Mouse (Mus musculus) cerebellum, adult (tissue): ENCODE data around the gene Trim14.

Experiments used
- ATAC-seq: cut with Nextera tagmentation; 2 replicates; pipeline ENCODE4 v1.9.2; 2017; ENCODE audit warnings: mild to moderate bottlenecking, moderate library complexity, mixed read lengths; ENCODE audit not compliant: insufficient number of reproducible peaks, low FRiP score, low TSS enrichment

The Trim14 gene

DNA sequence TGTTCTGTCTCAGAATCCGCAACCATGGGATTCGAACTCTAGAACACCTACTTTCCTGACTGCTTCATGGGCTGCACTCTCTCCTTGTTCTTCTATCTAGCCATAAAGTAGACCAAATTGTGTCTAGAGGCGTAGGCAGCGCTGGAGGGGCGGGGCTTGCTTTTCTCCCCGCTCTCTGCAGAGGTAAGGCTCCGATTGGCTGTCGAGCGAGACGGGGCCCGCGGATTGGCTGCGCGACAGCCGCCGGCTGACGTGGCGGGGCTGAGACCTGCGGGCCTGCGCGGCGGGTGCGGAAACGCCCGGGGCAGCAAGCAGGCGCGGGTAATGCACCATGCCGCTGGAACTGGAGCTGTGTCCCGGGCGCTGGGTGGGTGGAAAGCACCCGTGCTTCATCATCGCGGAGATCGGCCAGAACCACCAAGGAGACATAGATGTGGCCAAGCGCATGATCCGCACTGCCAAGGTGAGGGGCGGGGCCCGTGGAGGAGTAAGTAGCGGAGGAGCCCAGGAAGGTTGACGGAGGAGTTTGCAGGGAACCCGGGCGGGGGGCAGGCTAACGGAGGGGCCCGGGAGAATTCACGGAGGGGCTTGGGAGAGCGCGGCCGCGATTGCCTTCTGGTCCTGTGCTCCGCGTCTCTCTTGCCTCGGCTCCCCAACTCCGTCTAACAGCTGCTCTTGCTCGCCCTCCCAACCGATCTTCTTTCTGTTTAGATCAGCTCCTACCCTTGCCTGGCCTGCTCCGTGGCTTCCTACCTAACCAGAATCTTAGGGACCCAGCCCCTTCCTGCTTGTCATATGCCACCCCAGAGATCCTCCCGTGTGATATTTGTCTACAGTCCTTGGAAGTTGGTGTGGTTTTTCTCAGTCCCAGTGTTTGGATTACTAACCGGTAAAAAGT, 46.7 kb downstream of the Trim14 start, which contains the start of gene Nans:
Gene Nans (plus strand): TSS at position 221 of the 898 bp plus-strand sequence.
- peak; percentile 97 for ATAC-seq

DNA sequence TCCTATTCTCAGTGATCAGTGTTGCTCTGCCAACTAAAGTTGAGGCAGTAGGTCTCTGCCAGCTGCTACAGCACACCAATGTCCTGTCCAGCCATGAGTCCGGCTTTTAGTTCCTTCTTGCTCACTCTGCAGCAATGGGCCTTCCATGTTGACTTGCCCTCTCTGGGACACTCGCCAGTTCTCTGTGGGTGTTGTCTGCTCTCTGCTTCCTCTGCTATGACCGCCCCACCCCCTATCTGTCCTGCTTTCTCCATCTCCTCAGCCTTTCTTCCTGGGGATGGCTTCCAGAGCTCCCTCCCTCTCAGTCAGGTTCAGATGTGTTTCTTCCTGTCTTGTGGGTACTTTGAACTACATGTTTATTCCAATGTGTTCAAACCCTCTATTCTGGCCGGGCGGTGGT, 48.6 kb downstream of the Trim14 start:
- ATAC-seq = no peak

DNA sequence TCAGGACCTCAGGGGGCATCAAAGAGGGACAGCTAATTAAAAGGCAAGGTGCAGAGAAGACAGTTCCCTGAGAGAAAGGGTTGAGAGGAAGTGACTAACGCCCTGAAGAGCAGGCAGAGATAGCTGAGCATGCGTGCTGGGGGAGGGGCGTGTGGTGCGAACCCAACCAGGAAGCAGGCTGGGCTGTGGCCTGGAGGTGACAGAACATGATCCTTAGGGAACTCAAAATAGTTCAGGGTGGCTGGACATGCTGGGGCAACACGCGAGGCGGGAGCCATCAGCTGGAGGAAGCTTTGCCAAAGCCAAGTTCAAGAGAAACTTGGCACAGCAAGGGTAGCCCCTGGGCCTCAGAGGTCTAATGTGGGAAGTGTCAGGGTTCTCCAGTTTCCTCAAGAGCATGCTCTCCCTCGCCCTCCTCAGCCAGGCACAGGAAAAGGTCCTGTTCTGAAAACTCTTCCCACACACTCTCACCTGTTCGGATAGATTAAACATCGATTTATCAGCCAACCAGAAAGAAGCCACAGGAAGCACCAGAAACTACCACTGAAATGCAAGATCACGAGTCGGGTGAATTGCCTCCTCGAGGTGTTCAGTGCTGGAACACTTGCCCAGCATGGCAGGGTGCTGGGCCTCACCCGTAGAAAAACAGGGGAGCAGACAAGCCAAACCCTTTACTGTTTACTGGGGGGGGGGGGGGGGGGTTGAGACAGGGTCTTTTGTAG, 50.1 kb downstream of the Trim14 start:
- ATAC-seq = no peak

DNA sequence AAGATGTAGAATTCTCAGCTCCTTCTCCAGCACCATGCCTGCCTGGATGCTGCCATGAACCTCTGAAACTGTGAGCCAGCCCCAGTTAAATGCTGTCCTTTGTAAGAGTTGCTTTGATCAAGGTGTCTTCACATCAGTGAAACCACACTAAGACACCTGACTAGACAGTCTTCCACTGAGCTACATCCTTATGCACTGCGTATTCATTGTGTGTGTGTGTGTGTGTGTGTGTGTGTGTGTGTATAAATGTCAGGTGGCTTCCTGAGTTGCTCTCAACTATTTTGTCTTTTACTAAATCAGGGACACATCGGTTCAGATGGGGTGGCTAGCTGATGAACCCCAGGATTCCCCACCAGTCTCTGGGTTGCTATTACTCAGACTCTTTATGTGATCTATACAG, 56.9 kb downstream of the Trim14 start:
- ATAC-seq = no peak

DNA sequence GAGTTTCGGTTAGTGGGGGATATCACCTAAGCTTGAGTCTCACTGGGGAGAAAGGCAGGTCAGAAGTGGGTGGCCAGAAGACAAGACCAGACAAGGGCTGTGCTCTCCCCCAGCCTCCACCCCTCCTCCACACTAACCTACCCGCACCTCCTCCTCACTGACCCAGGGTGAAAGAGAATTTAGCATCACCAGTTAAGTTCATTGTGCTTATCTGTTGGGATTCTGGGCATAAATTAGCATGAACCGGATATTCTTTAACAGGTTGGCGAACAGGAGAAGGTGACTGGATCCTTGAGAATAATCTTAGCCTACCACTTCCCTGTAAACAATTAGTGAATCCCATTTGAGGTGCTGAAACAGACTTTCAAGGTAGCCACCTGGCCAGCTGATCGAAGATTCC, 60.8 kb downstream of the Trim14 start:
- no peak for ATAC-seq

DNA sequence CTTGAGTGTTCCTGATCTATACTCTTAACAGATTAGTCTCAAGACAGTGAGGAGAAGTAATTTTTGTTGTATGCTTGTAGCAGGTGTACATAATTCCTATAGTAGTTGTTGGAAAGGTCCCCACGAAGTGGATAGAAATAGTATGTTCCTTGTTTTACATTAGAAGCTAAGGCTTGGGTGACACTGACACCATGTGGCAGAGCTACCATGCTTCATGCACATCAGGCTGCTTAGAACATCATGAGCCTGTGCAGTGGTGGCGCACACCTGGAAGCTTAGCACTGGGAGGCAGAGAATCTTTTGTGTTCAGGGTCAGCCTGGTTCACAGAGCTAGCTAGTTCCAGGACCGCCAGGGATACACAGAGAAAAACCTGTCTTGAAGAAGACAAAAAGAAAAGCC, 70.2 kb downstream of the Trim14 start:
- ATAC-seq = no peak

DNA sequence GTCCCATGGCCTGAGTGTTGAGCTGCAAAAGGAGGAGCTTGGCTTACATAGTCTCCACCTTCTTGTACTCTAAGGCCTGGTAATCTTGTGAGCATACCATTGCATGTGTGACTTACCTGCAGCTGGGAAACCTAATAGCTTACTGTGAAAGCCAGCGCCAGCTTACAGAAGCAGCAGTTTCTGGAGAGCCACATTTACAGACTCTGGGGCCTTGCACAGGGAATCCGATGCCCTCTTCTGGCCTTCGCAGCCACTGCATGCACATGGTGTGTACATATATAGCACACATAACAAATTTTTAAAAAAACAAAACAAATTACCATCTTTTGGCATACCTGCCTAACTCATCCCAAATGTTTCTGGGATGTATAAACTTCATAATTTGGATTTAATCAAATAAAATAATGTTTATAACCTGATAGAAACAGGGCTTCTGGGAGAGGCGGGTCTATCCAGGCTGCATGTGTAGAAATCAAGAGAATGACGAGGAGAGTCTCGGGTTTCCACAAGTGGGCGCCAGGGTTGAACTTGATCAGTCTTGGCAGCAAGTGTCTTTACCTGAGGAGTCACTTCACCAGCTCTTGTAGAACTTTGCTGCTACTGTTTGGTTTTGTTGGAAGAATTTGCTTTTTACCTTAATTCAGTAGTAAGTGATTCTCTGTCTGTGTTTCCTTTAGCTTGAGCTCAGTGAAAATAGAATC, 72.7 kb downstream of the Trim14 start:
- ATAC-seq = no peak

DNA sequence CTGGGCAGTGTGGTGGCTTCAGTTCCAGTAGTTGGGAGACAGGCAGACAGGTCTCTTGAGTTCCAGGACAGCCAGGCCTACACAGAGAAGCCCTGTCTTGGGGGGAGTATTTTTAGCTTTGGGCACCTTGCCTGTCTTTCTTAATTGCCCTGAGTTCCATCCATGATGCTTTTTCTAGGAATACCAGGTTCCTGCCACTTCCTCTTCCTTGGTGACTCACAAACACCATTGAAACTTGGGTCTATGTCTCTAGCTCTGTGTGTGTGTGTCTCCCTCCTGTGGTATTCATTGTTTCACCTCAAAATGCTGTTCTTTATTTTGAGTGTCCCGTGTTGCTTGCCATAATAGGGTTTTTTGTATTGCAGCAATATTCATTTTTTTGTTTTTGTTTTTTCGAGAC, 77.5 kb downstream of the Trim14 start:
- ATAC-seq = no peak

DNA sequence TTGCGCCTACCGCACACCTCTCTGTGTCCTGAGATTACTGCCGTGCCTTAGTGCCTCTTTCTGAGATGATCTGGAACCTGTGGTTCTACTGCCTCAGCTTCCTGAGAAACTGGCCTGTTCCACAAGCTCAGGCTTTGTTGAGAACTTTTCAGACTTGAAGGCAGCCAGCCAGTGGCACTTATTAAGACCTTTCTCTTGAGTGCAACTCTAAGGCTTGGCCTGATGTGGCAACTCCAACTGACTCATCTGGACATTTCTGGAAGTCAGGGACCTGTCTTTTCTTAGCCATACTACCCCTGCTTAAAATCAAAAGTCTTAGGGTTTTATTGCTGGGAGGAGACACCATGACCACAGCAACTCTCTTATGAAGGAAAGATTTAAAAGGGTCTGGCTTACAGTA, 78.8 kb downstream of the Trim14 start:
- no peak for ATAC-seq

DNA sequence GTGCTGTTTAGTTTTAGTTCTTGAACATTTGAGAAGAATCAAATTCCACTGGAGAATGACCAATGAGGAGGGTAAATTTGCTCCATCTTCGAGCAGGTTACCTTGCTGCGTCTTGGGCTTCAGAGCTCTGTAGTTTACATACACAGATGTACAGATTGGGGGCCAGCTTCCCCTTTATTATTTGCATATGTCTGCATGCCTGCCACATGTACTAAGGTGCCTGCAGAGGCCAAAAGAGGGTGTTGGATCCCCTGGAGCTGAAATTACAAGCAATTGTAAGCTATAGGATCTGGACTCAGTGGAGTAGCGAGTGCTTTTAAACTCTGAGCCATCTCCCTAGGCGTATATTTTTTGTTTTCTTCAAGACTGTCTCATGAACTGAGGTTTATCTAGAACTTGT, 79.2 kb downstream of the Trim14 start:
- ATAC-seq = no peak

DNA sequence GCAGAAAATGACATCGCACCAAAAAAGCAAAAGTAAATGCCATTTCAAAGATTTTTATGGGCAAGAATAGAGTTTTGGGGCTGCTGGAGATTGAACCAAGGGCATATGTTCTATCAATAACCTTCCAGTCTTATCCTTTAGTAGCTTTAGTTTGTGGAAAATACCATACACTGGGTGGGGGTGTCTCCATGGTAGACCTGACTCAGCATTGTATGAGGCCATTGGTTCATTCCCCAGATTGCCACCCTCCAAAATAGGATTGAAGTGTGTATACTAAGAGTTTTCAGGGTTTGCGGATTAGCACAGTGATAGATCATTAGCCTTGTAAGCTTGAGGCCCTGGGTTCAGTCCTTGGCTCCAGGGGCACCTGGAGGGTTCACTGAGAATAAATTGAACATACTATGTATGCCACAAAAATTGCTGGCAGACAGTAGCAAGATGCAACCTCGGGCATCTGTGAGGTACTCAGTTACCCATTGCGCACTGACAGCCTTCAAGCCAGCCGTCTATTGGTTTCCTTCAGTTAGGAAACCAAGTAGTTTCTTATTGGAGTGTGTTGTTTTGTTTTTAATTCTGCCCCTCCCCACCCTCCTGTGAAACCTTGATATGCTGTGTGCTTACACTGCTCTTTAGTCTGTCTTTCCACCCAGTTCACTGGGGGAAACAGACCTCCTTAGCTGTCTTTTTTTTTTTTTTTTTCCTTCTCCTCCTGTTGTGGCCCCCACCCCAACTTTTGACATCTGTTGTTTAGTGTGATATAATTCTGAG, 81.7 kb downstream of the Trim14 start:
- no peak for ATAC-seq

DNA sequence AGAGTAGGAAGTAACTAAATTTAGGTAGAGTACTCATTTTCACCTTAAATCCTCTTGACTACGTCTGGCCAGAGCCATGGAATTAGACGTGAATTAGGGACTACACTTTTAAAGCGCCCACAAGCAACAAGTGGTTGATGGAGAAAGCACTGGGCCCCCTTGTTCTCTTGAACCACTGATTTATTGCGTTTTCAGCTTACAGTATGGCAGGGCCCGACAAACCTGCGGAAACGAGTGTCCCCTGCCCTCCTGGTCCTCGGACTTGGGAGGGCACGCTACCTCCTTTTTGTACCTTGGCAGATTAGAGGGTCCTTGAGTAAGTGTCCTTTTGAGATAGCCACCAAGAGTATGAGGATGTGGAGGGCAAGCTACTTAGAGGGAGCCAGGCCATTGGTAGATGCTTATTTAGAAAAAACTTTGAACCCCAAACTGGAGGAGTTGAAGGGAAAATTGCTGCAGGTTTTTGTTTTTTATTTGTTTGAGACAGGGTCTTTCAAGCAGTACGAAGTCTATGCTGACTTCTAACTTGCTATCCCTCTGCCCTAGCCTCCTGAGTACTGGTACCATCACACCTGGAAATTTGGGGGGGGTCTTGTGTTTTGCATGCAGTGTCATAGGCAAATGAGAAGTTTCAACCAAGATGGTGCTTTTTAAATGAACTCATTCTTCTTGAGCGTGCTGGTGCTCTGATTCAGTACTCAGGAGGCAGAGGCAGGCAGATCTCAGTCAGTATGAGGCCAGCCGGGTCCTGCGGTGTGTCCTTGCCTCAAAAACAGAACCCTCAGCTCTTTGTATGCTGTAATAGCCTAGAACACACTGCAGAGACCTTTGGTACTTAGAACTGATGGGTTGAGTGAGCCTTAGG, 82.9 kb downstream of the Trim14 start:
- ATAC-seq = no peak

DNA sequence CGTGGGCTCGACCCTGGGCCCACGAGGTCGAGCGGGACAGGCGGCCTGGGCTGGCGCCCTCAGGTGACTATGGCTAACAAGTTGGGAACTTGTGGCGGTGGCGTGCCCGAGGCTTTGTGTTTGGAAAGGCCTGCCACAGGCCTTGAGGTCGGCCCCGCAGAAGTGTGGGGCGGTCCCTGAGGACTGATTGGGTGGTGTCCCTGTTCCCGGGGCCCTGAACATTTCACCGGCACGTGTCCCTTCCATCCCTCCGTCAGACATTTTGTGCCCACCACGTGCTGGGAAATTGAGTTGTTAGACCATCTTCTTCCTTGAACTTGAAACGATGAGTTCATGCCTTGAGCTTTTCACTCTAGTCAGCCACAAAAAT, 83.5 kb downstream of the Trim14 start:
- peak; percentile 16; the same call in 1 of the 2 replicates for ATAC-seq

DNA sequence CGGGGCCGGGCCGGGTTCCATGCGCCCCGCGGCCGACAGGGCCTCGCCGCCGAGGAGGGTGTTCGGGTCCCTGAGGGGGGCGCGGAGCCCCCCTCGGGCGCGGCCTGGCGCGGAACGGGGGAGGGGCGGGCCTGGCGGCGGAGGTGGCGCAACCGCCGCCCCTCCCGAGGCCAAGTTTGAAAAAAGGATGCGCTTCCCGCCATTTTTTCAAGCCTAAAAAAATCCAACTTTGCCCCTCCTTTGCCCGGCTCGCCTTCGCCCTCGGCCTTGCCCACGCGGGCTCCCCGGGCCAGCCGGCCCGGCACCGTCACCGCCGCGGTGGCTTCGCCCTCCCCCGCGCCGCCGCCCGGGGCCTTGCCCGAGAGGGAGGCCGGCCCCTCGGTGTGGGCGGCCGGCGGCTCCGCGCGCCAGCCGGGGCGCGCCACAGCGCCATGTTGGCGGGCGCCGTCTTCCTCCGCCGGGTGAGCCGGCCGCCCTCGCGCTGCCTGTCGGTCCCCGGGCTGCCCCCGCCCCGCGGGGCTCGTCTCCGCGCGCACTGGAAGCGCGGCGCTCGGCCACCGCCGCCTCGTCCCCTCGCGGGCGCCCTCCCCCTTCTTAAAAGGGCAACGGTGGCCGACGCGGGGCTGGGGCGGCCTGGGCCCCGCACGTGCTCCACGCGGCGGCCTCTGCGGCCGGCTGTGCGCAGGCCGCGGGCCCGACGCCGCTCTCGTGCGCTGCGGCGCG, 84.0 kb downstream of the Trim14 start:
- peak; percentile 28; the same call in 1 of the 2 replicates for ATAC-seq

DNA sequence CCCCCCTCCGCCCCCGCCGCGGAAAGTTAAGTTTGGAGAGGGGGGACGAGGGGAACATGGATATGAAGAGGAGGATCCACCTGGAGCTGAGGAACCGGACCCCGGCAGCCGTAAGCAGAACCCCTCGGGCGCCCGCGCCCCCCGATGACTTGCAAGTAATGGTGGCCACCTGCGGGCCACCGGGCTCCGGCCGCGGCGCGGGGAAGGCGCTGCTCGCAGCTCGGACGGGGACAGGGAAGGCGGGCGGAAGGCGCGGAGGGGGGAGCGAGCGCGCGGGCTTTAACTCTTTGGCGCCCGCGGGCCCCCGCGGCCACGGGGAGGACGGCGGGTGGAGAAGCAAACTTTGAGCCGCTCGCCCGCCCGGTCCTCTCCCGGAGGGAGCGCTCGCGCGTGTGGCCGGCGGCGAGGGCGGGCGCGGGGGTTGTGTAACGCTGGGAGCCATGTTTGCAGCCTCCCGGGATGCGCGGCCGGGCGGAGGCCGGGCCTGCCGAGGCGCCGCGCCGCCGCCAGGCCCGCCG, 84.6 kb downstream of the Trim14 start:
- peak; percentile 32 for ATAC-seq

DNA sequence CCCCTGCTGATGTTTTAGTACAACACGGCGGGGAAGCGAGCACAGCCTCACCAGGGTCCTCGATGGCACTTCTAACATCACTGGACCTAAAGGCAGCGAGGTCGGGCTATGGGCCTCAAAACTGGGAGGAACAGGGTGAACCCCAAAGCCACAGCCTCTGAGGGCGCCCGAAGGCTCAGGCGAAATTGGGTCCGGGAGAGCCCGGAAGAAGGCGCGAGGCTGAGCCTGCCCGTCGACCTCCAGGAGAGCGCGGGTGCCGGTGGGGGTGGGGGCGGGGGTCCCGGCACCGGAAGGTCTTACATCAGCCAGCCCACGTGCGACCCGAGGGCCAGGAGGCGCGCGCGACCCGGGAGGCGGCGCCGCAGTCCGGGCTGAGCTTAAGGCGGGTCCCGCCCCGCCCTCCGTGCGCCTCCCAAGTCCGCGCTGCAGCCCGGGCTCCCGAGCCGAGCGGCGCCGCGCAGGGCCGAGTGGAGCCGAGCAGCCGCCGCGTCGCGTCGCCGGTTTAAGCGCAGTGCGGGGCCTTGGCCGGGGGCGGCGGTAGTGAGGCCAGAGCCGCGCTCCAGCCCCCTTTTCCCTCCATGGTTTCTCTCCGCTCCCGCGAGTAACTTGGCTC, 85.3 kb downstream of the Trim14 start, which contains the start of gene Anp32b:
Gene Anp32b (plus strand): TSS at position 384 of the 613 bp plus-strand sequence.
- peak; percentile 77 for ATAC-seq

DNA sequence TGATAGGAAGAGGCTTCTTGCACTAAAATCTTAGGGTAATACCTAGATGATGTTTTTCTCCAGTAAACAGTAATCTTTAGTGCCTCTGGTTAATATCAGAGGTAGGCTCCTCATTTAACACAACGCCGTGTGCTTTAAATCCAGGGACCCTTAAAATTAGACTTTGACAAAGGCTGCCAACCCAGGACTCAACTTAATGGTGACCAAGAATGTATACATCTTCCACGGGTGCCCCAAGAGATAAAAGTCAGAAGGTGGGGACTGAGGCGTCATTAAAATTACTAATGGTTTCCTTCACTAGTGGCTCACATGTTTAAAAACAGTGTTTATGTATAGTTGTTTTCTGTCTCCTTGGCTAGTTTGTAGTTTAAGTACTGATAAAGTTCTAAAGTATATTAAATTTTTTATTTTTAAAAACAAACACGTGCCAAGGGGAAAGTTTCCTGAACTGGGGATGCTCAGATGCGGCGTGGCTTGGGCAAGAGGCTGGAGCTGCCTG, 85.9 kb downstream of the Trim14 start:
- ATAC-seq = no peak

DNA sequence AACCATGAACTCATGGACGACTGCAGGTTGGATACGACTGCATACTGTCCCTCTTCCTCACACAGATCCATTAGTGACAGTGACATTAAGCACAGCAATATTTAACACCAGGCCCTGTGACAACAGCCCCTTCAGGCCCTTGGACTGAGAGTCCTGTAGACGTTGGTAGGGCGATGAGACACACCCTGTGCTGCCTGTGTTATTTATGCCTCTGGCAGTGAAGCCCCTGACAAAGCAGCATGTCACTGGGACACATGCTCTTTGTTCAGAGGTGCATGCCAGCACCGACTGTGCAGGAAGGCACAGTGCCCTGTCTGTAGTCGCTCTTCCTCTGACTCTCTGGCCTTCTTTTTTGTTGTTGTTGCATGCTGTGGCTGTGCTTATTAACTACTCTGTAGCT, 87.1 kb downstream of the Trim14 start:
- ATAC-seq = no peak
